Comparison of ENCODE assay signal across 20 mouse cellular contexts in the genomic region with DNA sequence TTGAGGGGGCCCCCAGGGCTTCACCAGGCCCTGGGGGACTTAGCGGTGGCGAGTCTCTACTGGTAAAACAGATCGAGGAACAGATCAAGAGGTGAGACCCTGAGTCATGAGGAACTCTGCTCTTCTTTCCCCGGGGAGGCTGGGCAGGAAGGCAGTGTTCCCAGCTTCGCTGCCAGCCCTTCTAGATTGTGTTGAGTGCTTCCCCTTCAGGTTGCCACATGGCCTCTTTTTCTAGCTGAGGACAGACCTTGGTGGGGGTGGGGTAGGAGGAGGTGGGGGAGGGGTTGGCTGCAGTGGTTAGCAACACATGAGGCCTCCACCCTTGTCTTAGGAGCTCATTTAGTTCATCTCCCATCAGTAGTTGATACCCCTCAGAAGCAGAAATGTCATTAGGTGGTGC. TPM values are rescaled to one million over a fixed set of nuclear protein-coding genes. Genes with fewer than 3 reads are reported as not detected.
DNase-seq lines count a peak whose midpoint lies in the region; ATAC-seq and TF ChIP-seq lines count a peak whose summit lies in the region.
"Had no signal": no experiment of that assay in that cellular context is flagged by ENCODE, and none has a peak within 500 bp of the region (broad histone marks: within the 10 kb centered on the region; RNA-seq: fewer than 3 reads in every experiment).

No protein-coding gene starts in this region.

- no peak for DNase-seq in hindbrain, postnatal 0 days (ENCODE audit: low spot score)
- DNase-seq in hindbrain, embryonic 14.5 days (ENCODE audit: low spot score): no peak
- DNase-seq in 416B (ENCODE audit: low read depth) (peak; percentile 57), CH12.LX (ENCODE audit: extremely low read depth) (peak; percentile 69)
- no peak for DNase-seq in lung, postnatal 10 days
- DNase-seq in ovary, postnatal 10 days (ENCODE audit: low spot score): no peak
- DNase-seq: adrenal gland, postnatal 36 days; cerebellum, adult 18-20 months; cerebellum, postnatal 36 days; kidney, adult 18-20 months; kidney, postnatal 14 days; right cerebral cortex, postnatal 14 days; thymus, adult 18-20 months had no signal

- in situ Hi-C loops in CH12.LX (cut with MboI; ENCODE audit: low pct_ligation_motif_present, low pct_unique_long_range_greater_than_20kb, low sequenced_read_pairs): no loop called here

- TF ChIP-seq RAD21 in CH12.LX (IDR thresholded peaks at IDR 0.05; ENCODE audit: low read depth, low read length): no peak

- H3K36me3 ChIP-seq in hindbrain, postnatal 0 days (ENCODE audit: insufficient read depth, low read length): peaks cover 74% of the 10 kb centered on the region
- H3K36me3 ChIP-seq in hindbrain, embryonic 14.5 days (replicated peaks; ENCODE audit: control insufficient read depth, insufficient read depth): peaks cover 92% of the 10 kb centered on the region
- peaks cover 84 to 96% of the 10 kb centered on the region in 2 experiments for H3K36me3 ChIP-seq in CH12.LX (replicated peaks in 1 of 2; ENCODE audit: control insufficient read depth in 1 of 2, insufficient read depth in 1 of 2, low read length in 1 of 2)
- peaks cover 93% of the 10 kb centered on the region for H3K36me3 ChIP-seq in limb, embryonic 13.5 days

- no peak for TF ChIP-seq EP300 in CH12.LX (IDR thresholded peaks at IDR 0.05; ENCODE audit: low read length)

- WGBS in hindbrain, postnatal 0 days: 82% methylated on average over 5 of the region's 5 CpGs
- WGBS in hindbrain, embryonic 14.5 days: 82% methylated on average over 5 of the region's 5 CpGs
- 68% methylated on average over 5 of the region's 5 CpGs for WGBS in limb, embryonic 13.5 days

- H3K9ac ChIP-seq in hindbrain, postnatal 0 days (replicated peaks; ENCODE audit: low read length): no peak overlapping the region
- H3K9ac ChIP-seq in hindbrain, embryonic 14.5 days: no peak overlapping the region
- H3K9ac ChIP-seq in CH12.LX (ENCODE audit: insufficient read depth, low read depth): no peak overlapping the region
- peak overlapping the region; percentile 20; the same call in 1 of the 2 replicates for H3K9ac ChIP-seq in limb, embryonic 13.5 days
- H3K9ac ChIP-seq: lung, embryonic 14.5 days; neural tube, embryonic 15.5 days; stomach, embryonic 15.5 days had no signal

- no peak for TF ChIP-seq POLR2A in CH12.LX (IDR thresholded peaks at IDR 0.05; ENCODE audit: low read depth, low read length)

- peaks cover 23% of the 10 kb centered on the region for H3K79me2 ChIP-seq in CH12.LX (replicated peaks; ENCODE audit: control insufficient read depth, extremely low read depth, insufficient read depth, poor library complexity, severe bottlenecking)

- no peaks in the 10 kb centered on the region for H3K9me3 ChIP-seq in hindbrain, postnatal 0 days (ENCODE audit: low read length)
- H3K9me3 ChIP-seq in hindbrain, embryonic 14.5 days (ENCODE audit: control insufficient read depth, low read length): no peaks in the 10 kb centered on the region
- no peaks in the 10 kb centered on the region for H3K9me3 ChIP-seq in CH12.LX (replicated peaks; ENCODE audit: low read length)
- no peaks in the 10 kb centered on the region for H3K9me3 ChIP-seq in limb, embryonic 13.5 days
- H3K9me3 ChIP-seq: hindbrain, embryonic 10.5 days; neural tube, embryonic 15.5 days; stomach, embryonic 15.5 days had no signal

- no peaks in the 10 kb centered on the region for H3K27me3 ChIP-seq in hindbrain, postnatal 0 days (ENCODE audit: insufficient read depth, low read length)
- H3K27me3 ChIP-seq in hindbrain, embryonic 14.5 days (ENCODE audit: control insufficient read depth, insufficient read depth, low read length): no peaks in the 10 kb centered on the region
- H3K27me3 ChIP-seq in CH12.LX (replicated peaks): no peaks in the 10 kb centered on the region
- H3K27me3 ChIP-seq in limb, embryonic 13.5 days: no peaks in the 10 kb centered on the region
- H3K27me3 ChIP-seq: neural tube, embryonic 15.5 days; stomach, embryonic 15.5 days had no signal

- TF ChIP-seq CTCF in hindbrain, postnatal 0 days (IDR thresholded peaks at IDR 0.05; ENCODE audit: low read depth): no peak
- TF ChIP-seq CTCF in CH12.LX (conservative IDR thresholded peaks at IDR 0.05 in 1 of 2, IDR thresholded peaks at IDR 0.05 in 1 of 2; ENCODE audit: low read depth in 2 of 2, low read length in 2 of 2): no peak

- H3K4me1 ChIP-seq in hindbrain, postnatal 0 days (ENCODE audit: insufficient read depth, low read length): no peaks in the 10 kb centered on the region
- H3K4me1 ChIP-seq in hindbrain, embryonic 14.5 days (replicated peaks; ENCODE audit: control insufficient read depth, insufficient read depth, low read length): peaks cover 12% of the 10 kb centered on the region; the same call in 1 of the 2 replicates
- H3K4me1 ChIP-seq in CH12.LX (ENCODE audit: control insufficient read depth in 1 of 2, insufficient read depth in 2 of 2): peaks cover 19 to 78% of the 10 kb centered on the region in 2 experiments
- H3K4me1 ChIP-seq in limb, embryonic 13.5 days: peaks cover 10% of the 10 kb centered on the region; the same call in 1 of the 2 replicates

- ATAC-seq in hindbrain, postnatal 0 days: peak; percentile 5; the same call in 1 of the 2 replicates
- no peak for ATAC-seq in hindbrain, embryonic 14.5 days (ENCODE audit: low FRiP score)
- no peak for ATAC-seq in limb, embryonic 13.5 days (ENCODE audit: low FRiP score, low read depth)
- ATAC-seq: midbrain, embryonic 16.5 days had no signal

- no peak overlapping the region for H3K4me3 ChIP-seq in hindbrain, postnatal 0 days (ENCODE audit: low read length)
- H3K4me3 ChIP-seq in hindbrain, embryonic 14.5 days (replicated peaks; ENCODE audit: low read length): no peak overlapping the region
- H3K4me3 ChIP-seq in CH12.LX (replicated peaks in 1 of 3; ENCODE audit: low read depth in 2 of 3, low read length in 2 of 3, poor library complexity in 1 of 3): peak overlapping the region in 1 of 3 experiments; percentile 25
- H3K4me3 ChIP-seq in limb, embryonic 13.5 days: no peak overlapping the region
- H3K4me3 ChIP-seq: hindbrain, embryonic 10.5 days; neural tube, embryonic 15.5 days; stomach, embryonic 15.5 days had no signal

- dilution Hi-C loops in CH12.LX (cut with MboI; ENCODE audit: extremely low pct_ligation_motif_present, extremely low pct_unique_long_range_greater_than_20kb, low sequenced_read_pairs): no loop called here

- no peak overlapping the region for H3K27ac ChIP-seq in hindbrain, postnatal 0 days
- no peak overlapping the region for H3K27ac ChIP-seq in hindbrain, embryonic 14.5 days
- peak overlapping the region; percentile 83 for H3K27ac ChIP-seq in CH12.LX (ENCODE audit: insufficient read depth, low read depth)
- no peak overlapping the region for H3K27ac ChIP-seq in limb, embryonic 13.5 days
- H3K27ac ChIP-seq: hindbrain, embryonic 10.5 days; neural tube, embryonic 15.5 days; stomach, embryonic 15.5 days had no signal

- no peak overlapping the region for H3K4me2 ChIP-seq in hindbrain, postnatal 0 days (ENCODE audit: low read depth, low read length)
- H3K4me2 ChIP-seq in hindbrain, embryonic 14.5 days (replicated peaks): no peak overlapping the region
- H3K4me2 ChIP-seq in CH12.LX (ENCODE audit: insufficient read depth, low read depth, poor library complexity, severe bottlenecking): no peak overlapping the region
- no peak overlapping the region for H3K4me2 ChIP-seq in limb, embryonic 13.5 days (replicated peaks)
- H3K4me2 ChIP-seq: lung, embryonic 14.5 days; neural tube, embryonic 15.5 days; stomach, embryonic 15.5 days had no signal

RNA-seq across cellular contexts. Expression of a gene that starts 10.0 kb away (rescaled TPM):
- total RNA-seq in hindbrain, postnatal 0 days (2014; rRNA removed): 63.1 and 73.8 TPM in 2 replicates
- polyA plus RNA-seq in hindbrain, postnatal 0 days (2015; fragmentation: Nextera tagmentation; extraction: Ambion mirVana): 45.2 and 45.4 TPM in 2 replicates
- polyA plus RNA-seq in hindbrain, embryonic 14.5 days (2014; fragmentation: Nextera tagmentation; extraction: Ambion mirVana): 44.7 and 48.5 TPM in 2 replicates
- total RNA-seq in CH12.LX (2012; rRNA removed) (19.6 and 20.3 TPM in 2 replicates), CH12.LX (2014; rRNA removed) (13.0 and 16.5 TPM in 2 replicates)
- polyA plus RNA-seq in CH12.LX (2012; ENCODE audit: insufficient read length, low read depth): 19.6 and 23.4 TPM in 2 replicates
- polyA plus RNA-seq in limb, embryonic 13.5 days (2015; fragmentation: Nextera tagmentation; extraction: Ambion mirVana): 32.4 and 33.3 TPM in 2 replicates

RNA-seq across cellular contexts. Expression of a gene that starts 10.9 kb away (rescaled TPM):
- total RNA-seq in hindbrain, postnatal 0 days (2014; rRNA removed): 234 and 248 TPM in 2 replicates
- 128 and 141 TPM in 2 replicates for polyA plus RNA-seq in hindbrain, postnatal 0 days (2015; fragmentation: Nextera tagmentation; extraction: Ambion mirVana)
- 174 and 197 TPM in 2 replicates for polyA plus RNA-seq in hindbrain, embryonic 14.5 days (2014; fragmentation: Nextera tagmentation; extraction: Ambion mirVana)
- 57.4 and 63.5 TPM in 2 replicates for total RNA-seq in CH12.LX (2012; rRNA removed)
- total RNA-seq in CH12.LX (2014; rRNA removed): 41.7 and 46.0 TPM in 2 replicates
- 69.7 and 74.5 TPM in 2 replicates for polyA plus RNA-seq in CH12.LX (2012; ENCODE audit: insufficient read length, low read depth)
- polyA plus RNA-seq in limb, embryonic 13.5 days (2015; fragmentation: Nextera tagmentation; extraction: Ambion mirVana): 117 and 124 TPM in 2 replicates

RNA-seq across cellular contexts. Expression of a gene that starts 16.1 kb away (rescaled TPM):
- 4.3 and 5.4 TPM in 2 replicates for total RNA-seq in hindbrain, postnatal 0 days (2014; rRNA removed)
- polyA plus RNA-seq in hindbrain, postnatal 0 days (2015; fragmentation: Nextera tagmentation; extraction: Ambion mirVana): 4.3 and 4.8 TPM in 2 replicates
- polyA plus RNA-seq in hindbrain, embryonic 14.5 days (2014; fragmentation: Nextera tagmentation; extraction: Ambion mirVana): 5.6 and 5.8 TPM in 2 replicates
- total RNA-seq in CH12.LX (2012; rRNA removed) (18.0 and 18.7 TPM in 2 replicates), CH12.LX (2014; rRNA removed) (8.6 and 9.8 TPM in 2 replicates)
- polyA plus RNA-seq in CH12.LX (2012; ENCODE audit: insufficient read length, low read depth): 32.2 and 39.0 TPM in 2 replicates
- 20.8 and 20.9 TPM in 2 replicates for polyA plus RNA-seq in limb, embryonic 13.5 days (2015; fragmentation: Nextera tagmentation; extraction: Ambion mirVana)

RNA-seq across cellular contexts. Expression of a gene that starts 45.4 kb away (rescaled TPM):
- total RNA-seq in hindbrain, postnatal 0 days (2014; rRNA removed): 18.1 and 19.2 TPM in 2 replicates
- polyA plus RNA-seq in hindbrain, postnatal 0 days (2015; fragmentation: Nextera tagmentation; extraction: Ambion mirVana): 9.5 and 9.7 TPM in 2 replicates
- 5.9 and 6.8 TPM in 2 replicates for polyA plus RNA-seq in hindbrain, embryonic 14.5 days (2014; fragmentation: Nextera tagmentation; extraction: Ambion mirVana)
- 147 and 174 TPM in 2 replicates for total RNA-seq in CH12.LX (2012; rRNA removed)
- 115 TPM in 2 replicates for total RNA-seq in CH12.LX (2014; rRNA removed)
- 191 and 245 TPM in 2 replicates for polyA plus RNA-seq in CH12.LX (2012; ENCODE audit: insufficient read length, low read depth)
- 33.1 and 35.5 TPM in 2 replicates for polyA plus RNA-seq in limb, embryonic 13.5 days (2015; fragmentation: Nextera tagmentation; extraction: Ambion mirVana)

RNA-seq across cellular contexts. Expression of a gene that starts 48.5 kb away (rescaled TPM):
- total RNA-seq in hindbrain, postnatal 0 days (2014; rRNA removed): 85.9 and 95.6 TPM in 2 replicates
- 7.2 TPM in 2 replicates for polyA plus RNA-seq in hindbrain, postnatal 0 days (2015; fragmentation: Nextera tagmentation; extraction: Ambion mirVana)
- 5.8 and 6.6 TPM in 2 replicates for polyA plus RNA-seq in hindbrain, embryonic 14.5 days (2014; fragmentation: Nextera tagmentation; extraction: Ambion mirVana)
- total RNA-seq in CH12.LX (2012; rRNA removed) (2.9 and 3.5 TPM in 2 replicates), CH12.LX (2014; rRNA removed) (4.0 and 5.1 TPM in 2 replicates)
- polyA plus RNA-seq in CH12.LX (2012; ENCODE audit: insufficient read length, low read depth): 9.2 and 12.0 TPM in 2 replicates
- 5.1 and 6.1 TPM in 2 replicates for polyA plus RNA-seq in limb, embryonic 13.5 days (2015; fragmentation: Nextera tagmentation; extraction: Ambion mirVana)
- polyA plus RNA-seq: CD4-positive, CD25-positive, alpha-beta regulatory T cell, adult 4 months had no signal

Comparison
In these comparisons a context has a peak if more than half of its experiments do, and no peak if none do; other contexts are left out.
1. DNase-seq: peak in 416B (single experiment) and CH12.LX (single experiment); none in hindbrain, postnatal 0 days (single experiment), hindbrain, embryonic 14.5 days (single experiment), lung, postnatal 10 days (single experiment) and ovary, postnatal 10 days (single experiment).